Mouse (Mus musculus) embryonic facial prominence, embryonic 10.5 days (tissue): ENCODE data around the gene Poc5. TPM values are rescaled to one million over a fixed set of nuclear protein-coding genes. Genes with fewer than 3 reads are reported as not detected.

Experiments used
- DNase-seq: peaks from one replicate; pipeline ENCODE4 v3.0.0-alpha.2; 2017; ENCODE audit warnings: low spot score
- H3K27ac ChIP-seq: fragments of 300-500 bp; sonication (generic); replicated peaks from 2 replicates; pipeline ENCODE4 v1.5.1; 2016; ENCODE audit warnings: mild to moderate bottlenecking
- H3K27me3 ChIP-seq: fragments of 300-500 bp; sonication (generic); replicated peaks from 2 replicates; pipeline ENCODE4 v1.6.1; 2016; ENCODE audit warnings: low read depth, mild to moderate bottlenecking; ENCODE audit not compliant: poor library complexity, severe bottlenecking
- H3K36me3 ChIP-seq: fragments of 300-500 bp; sonication (generic); replicated peaks from 2 replicates; pipeline ENCODE4 v1.6.1; 2016; ENCODE audit warnings: mild to moderate bottlenecking, moderate library complexity
- H3K4me1 ChIP-seq: fragments of 300-500 bp; sonication (generic); 2 replicates; pipeline ENCODE4 v1.6.1; 2016
- H3K4me3 ChIP-seq: fragments of 300-500 bp; sonication (generic); 2 replicates; pipeline ENCODE4 v1.5.1; 2016; ENCODE audit warnings: mild to moderate bottlenecking, moderate library complexity
- H3K9me3 ChIP-seq: fragments of 300-500 bp; sonication (generic); 2 replicates; pipeline ENCODE4 v1.6.1; 2016; ENCODE audit warnings: mild to moderate bottlenecking
- WGBS: fragments of 180-500 bp; shearing (Covaris S2); methylation state at CpG from one replicate; pipeline ENCODE4 v1.1.7; 2016; 5-methylcytosine and 5-hydroxymethylcytosine counted together
- microRNA-seq: library from miRNA; unstranded; fragments of <30 nt; microRNA quantifications from one replicate; pipeline ENCODE4, GENCODE M21; 2017
- polyA plus RNA-seq: library from polyadenylated mRNA; unstranded; fragments of >200 nt; fragmentation: Nextera tagmentation; extraction: Ambion mirVana; gene quantifications from 2 replicates; pipeline ENCODE4 v1.2.1, GENCODE M21; 2016

Gene Poc5
- polyA plus RNA-seq, 1 experiment from 2014 or later: 17.7 TPM

DNA sequence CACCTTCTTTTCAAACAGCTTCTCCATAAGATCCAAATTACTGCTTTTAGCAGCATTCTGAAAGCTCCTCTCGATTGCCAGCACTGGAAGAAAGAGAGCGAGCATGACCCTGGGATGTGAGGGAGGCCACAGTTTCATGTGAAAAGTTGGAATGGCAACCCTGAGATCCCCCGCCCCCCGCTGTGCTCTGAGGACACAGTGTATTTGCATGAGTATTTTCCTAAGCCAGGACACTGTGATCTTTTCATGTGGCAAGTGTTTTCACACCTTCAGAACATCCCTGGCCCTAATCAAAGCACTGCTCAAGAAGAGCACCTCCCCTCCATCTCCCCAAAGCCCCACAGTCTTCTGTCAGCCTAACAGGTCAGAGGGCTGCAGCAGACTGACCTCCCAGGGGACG, 77.2 kb downstream of the Poc5 start:
- Histone ChIP-seq H3K4me3 (no peak overlapping the region), H3K27me3 (no peaks in the 10 kb centered on the region), H3K9me3 (no peaks in the 10 kb centered on the region), H3K36me3 (no peaks in the 10 kb centered on the region), H3K27ac (no peak overlapping the region), H3K4me1 (peaks cover 5% of the 10 kb centered on the region; the same call in 1 of the 2 replicates)
- no peak for DNase-seq
- WGBS: 57% methylated on average over 5 of the region's 5 CpGs

Small RNA genes within 50 kb of the gene (microRNA-seq; reads per million reads assigned to microRNA genes)
- gene Gm25213: not detected

Other genes starting within 250 kb of the Poc5 start
- gene Ankdd1b, start 82.9 kb downstream of the Poc5 start, polyA plus RNA-seq: 0.11 and 0.31 TPM in 2 replicates
- gene Gm17622, start 102.4 kb downstream of the Poc5 start, polyA plus RNA-seq: not detected in 2 replicates
- gene Polk, start 154.3 kb downstream of the Poc5 start, polyA plus RNA-seq: 9.5 and 9.9 TPM in 2 replicates
- gene Col4a3bp, start 154.3 kb downstream of the Poc5 start, polyA plus RNA-seq: 6.8 and 7.3 TPM in 2 replicates